ENCODE assay signal across 10 mouse cellular contexts in genomic region chr2:174025181-174025870, GRCm38 (mm10). TPM values are rescaled to one million over a fixed set of nuclear protein-coding genes. Genes with fewer than 3 reads are reported as not detected.
DNase-seq lines count a peak whose midpoint lies in the region; ATAC-seq and TF ChIP-seq lines count a peak whose summit lies in the region.
"Had no signal": no experiment of that assay in that cellular context is flagged by ENCODE, and none has a peak within 500 bp of the region (broad histone marks: within the 10 kb centered on the region; RNA-seq: fewer than 3 reads in every experiment).

No protein-coding gene starts in this region.

- no peaks in the 10 kb centered on the region for H3K36me3 ChIP-seq in intestine, embryonic 14.5 days (ENCODE audit: control insufficient read depth, insufficient read depth, low read length)
- H3K36me3 ChIP-seq in intestine, postnatal 0 days (ENCODE audit: control insufficient read depth, insufficient read depth), result no peaks in the 10 kb centered on the region
- H3K36me3 ChIP-seq in limb, embryonic 14.5 days (ENCODE audit: control insufficient read depth, insufficient read depth, low read length), result no peaks in the 10 kb centered on the region
- H3K36me3 ChIP-seq: limb, embryonic 15.5 days had no signal

- no peak overlapping the region for H3K4me2 ChIP-seq in intestine, embryonic 14.5 days (ENCODE audit: low read length)
- no peak overlapping the region for H3K4me2 ChIP-seq in intestine, postnatal 0 days (replicated peaks; ENCODE audit: low read depth)
- no peak overlapping the region for H3K4me2 ChIP-seq in limb, embryonic 14.5 days (replicated peaks; ENCODE audit: low read depth, low read length, severe bottlenecking)
- H3K4me2 ChIP-seq: limb, embryonic 15.5 days had no signal

- peak; percentile 41 for DNase-seq in intestine, embryonic 14.5 days (ENCODE audit: low spot score)
- peak; percentile 74 for DNase-seq in 3T3-L1 (ENCODE audit: low read depth, low spot score)
- peak; percentile 21 for DNase-seq in adrenal gland, adult 8-10 months
- DNase-seq in limb, embryonic 14.5 days (ENCODE audit: low spot score), result no peak
- DNase-seq in ovary, adult 18-20 months (ENCODE audit: low spot score), result no peak
- DNase-seq in lung, postnatal 10 days, result no peak
- DNase-seq in cerebellum, adult 8-10 months, result no peak
- DNase-seq: cerebellum, adult 18-20 months had no signal

- peaks cover 7% of the 10 kb centered on the region; the same call in 1 of the 2 replicates for H3K4me1 ChIP-seq in intestine, embryonic 14.5 days (replicated peaks; ENCODE audit: control insufficient read depth, insufficient read depth, low read length)
- peaks cover 3% of the 10 kb centered on the region; the same call in 1 of the 2 replicates for H3K4me1 ChIP-seq in intestine, postnatal 0 days (replicated peaks; ENCODE audit: control insufficient read depth, insufficient read depth, low read length)
- H3K4me1 ChIP-seq in limb, embryonic 14.5 days (ENCODE audit: control insufficient read depth, insufficient read depth, low read length), result peaks cover 20% of the 10 kb centered on the region

- H3K27me3 ChIP-seq in intestine, embryonic 14.5 days (replicated peaks; ENCODE audit: control insufficient read depth, insufficient read depth, low read length), result no peaks in the 10 kb centered on the region
- H3K27me3 ChIP-seq in intestine, postnatal 0 days (replicated peaks; ENCODE audit: control insufficient read depth, insufficient read depth, low read length), result no peaks in the 10 kb centered on the region
- no peaks in the 10 kb centered on the region for H3K27me3 ChIP-seq in limb, embryonic 14.5 days (ENCODE audit: control insufficient read depth, insufficient read depth, low read length)
- H3K27me3 ChIP-seq: limb, embryonic 15.5 days had no signal

- WGBS in intestine, embryonic 14.5 days, result 62% methylated on average over 11 of the region's 11 CpGs
- WGBS in intestine, postnatal 0 days, result 76% methylated on average over 11 of the region's 11 CpGs
- WGBS in limb, embryonic 14.5 days, result 88% methylated on average over 11 of the region's 11 CpGs

- no peak for TF ChIP-seq CTCF in intestine, postnatal 0 days (IDR thresholded peaks at IDR 0.05; ENCODE audit: low read depth)

- no peak overlapping the region for H3K9ac ChIP-seq in intestine, embryonic 14.5 days (ENCODE audit: low read length)
- no peak overlapping the region for H3K9ac ChIP-seq in intestine, postnatal 0 days (ENCODE audit: low read depth, low read length)
- H3K9ac ChIP-seq in limb, embryonic 14.5 days (ENCODE audit: low read depth, low read length, severe bottlenecking), result no peak overlapping the region
- H3K9ac ChIP-seq: limb, embryonic 15.5 days had no signal

- no peaks in the 10 kb centered on the region for H3K9me3 ChIP-seq in intestine, embryonic 14.5 days (ENCODE audit: control insufficient read depth, low read length)
- no peaks in the 10 kb centered on the region for H3K9me3 ChIP-seq in intestine, postnatal 0 days (ENCODE audit: control insufficient read depth)
- no peaks in the 10 kb centered on the region for H3K9me3 ChIP-seq in limb, embryonic 14.5 days (ENCODE audit: control insufficient read depth, low read length)
- H3K9me3 ChIP-seq: limb, embryonic 15.5 days had no signal

- H3K27ac ChIP-seq in intestine, embryonic 14.5 days (ENCODE audit: low read depth), result no peak overlapping the region
- H3K27ac ChIP-seq in intestine, postnatal 0 days (ENCODE audit: low read depth, low read length), result no peak overlapping the region
- H3K27ac ChIP-seq in limb, embryonic 14.5 days (replicated peaks; ENCODE audit: low read depth, low read length), result no peak overlapping the region

- no peak overlapping the region for H3K4me3 ChIP-seq in intestine, embryonic 14.5 days (ENCODE audit: low read depth, low read length)
- no peak overlapping the region for H3K4me3 ChIP-seq in intestine, postnatal 0 days (ENCODE audit: low read depth, low read length)
- H3K4me3 ChIP-seq in limb, embryonic 14.5 days (replicated peaks; ENCODE audit: low read length), result no peak overlapping the region
- H3K4me3 ChIP-seq: limb, embryonic 15.5 days had no signal

- TF ChIP-seq POLR2A in limb, embryonic 14.5 days (IDR thresholded peaks at IDR 0.05; ENCODE audit: borderline replicate concordance, extremely low read depth, insufficient read depth, insufficient read length), result no peak

- ATAC-seq in intestine, embryonic 14.5 days (replicated peaks; ENCODE audit: low FRiP score, low TSS enrichment, low read depth), result no peak; the same call in 1 of the 2 replicates
- ATAC-seq in intestine, postnatal 0 days, result no peak
- ATAC-seq in limb, embryonic 14.5 days (ENCODE audit: low FRiP score, low read depth), result 0 out of 2 replicates have a peak, but pooled peaks have one; percentile 21

RNA-seq across cellular contexts. Expression of gene Stx16, which starts 50.8 kb away (rescaled TPM):
- 9.2 and 10.0 TPM in 2 replicates for polyA plus RNA-seq in intestine, embryonic 14.5 days (2014; fragmentation: Nextera tagmentation; extraction: Ambion mirVana)
- polyA plus RNA-seq in intestine, postnatal 0 days (2015; fragmentation: Nextera tagmentation; extraction: Ambion mirVana), result 4.2 and 5.7 TPM in 2 replicates
- total RNA-seq in adrenal gland, adult 8-10 months (2022), result 10 to 100 TPM; 52.0 to 61.3 (median 55.4) TPM
- 67.7 and 67.8 TPM in 2 replicates for polyA plus RNA-seq in limb, embryonic 14.5 days (2012; rRNA removed)
- 10.9 and 11.3 TPM in 2 replicates for polyA plus RNA-seq in limb, embryonic 14.5 days (2014; fragmentation: Nextera tagmentation; extraction: Ambion mirVana)

Comparison
In these comparisons a context has a peak if more than half of its experiments do, and no peak if none do; other contexts are left out.
1. DNase-seq: peak in intestine, embryonic 14.5 days (single experiment), 3T3-L1 (single experiment) and adrenal gland, adult 8-10 months (single experiment); none in limb, embryonic 14.5 days (single experiment), ovary, adult 18-20 months (single experiment), lung, postnatal 10 days (single experiment) and cerebellum, adult 8-10 months (single experiment).